Mouse (Mus musculus): ENCODE results near the gene Adcy9.

DNA sequence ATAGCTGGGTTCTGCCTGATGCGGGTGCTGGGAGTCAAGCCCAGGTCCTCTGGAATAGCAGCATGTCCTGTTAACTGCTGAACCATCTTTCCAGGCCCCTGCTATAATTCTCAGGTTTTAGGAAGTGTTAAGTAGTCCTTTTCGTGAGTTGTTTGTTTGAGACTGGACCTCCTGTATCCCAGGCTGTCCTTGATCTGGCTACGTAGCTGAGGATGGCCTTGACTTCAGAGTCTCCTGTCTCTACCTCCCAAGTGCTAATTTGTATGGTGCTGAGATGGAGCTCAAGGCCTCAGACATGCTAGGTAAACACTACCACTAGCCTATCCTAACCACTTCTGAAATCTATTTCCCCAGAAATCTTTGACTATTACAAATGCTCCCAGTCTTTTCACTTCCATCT lies 37.9 kb downstream of the Adcy9 start:
- TF ChIP-seq JUND (IDR thresholded peaks at IDR 0.05; ENCODE audit: low read depth, low read length), result no peak
- TF ChIP-seq MYB (IDR thresholded peaks at IDR 0.05; ENCODE audit: low read depth, low read length), result no peak
- TF ChIP-seq MAX (IDR thresholded peaks at IDR 0.05; ENCODE audit: low read length), result no peak
- TF ChIP-seq CTCF (IDR thresholded peaks at IDR 0.05 in 2 of 3, conservative IDR thresholded peaks at IDR 0.05 in 1 of 3; ENCODE audit: control insufficient read depth in 1 of 3, insufficient read depth in 1 of 3, low read depth in 2 of 3, low read length in 3 of 3, poor library complexity in 1 of 3, severe bottlenecking in 1 of 3), result no peak
- no peak for TF ChIP-seq MAZ (IDR thresholded peaks at IDR 0.05; ENCODE audit: low read depth, low read length)
- no peak for TF ChIP-seq KAT2A (conservative IDR thresholded peaks at IDR 0.05; ENCODE audit: low read depth, low read length)
- TF ChIP-seq GATA1 (IDR thresholded peaks at IDR 0.05; ENCODE audit: low read depth, low read length), result no peak

All from MEL (cell line).